Mouse (Mus musculus) testis, adult 2 months (tissue): ENCODE measurements around the gene Rps6kb1. TPM values are rescaled to one million over a fixed set of nuclear protein-coding genes. Genes with fewer than 3 reads are reported as not detected.
"Not testable (repeated sequence)": the region's sequence is repeated elsewhere in the genome, so short reads cannot be mapped to it uniquely, and the experiment has no call there.

Source experiments
- H3K27ac ChIP-seq: fragments of 200-500 bp; 2 replicates; pipeline ENCODE4 v1.5.1; 2012; ENCODE audit warnings: low read depth, low read length; ENCODE audit not compliant: control insufficient read depth, insufficient read depth
- H3K27me3 ChIP-seq: fragments of 200-500 bp; 2 replicates; pipeline ENCODE4 v1.6.1; 2012; ENCODE audit warnings: mild to moderate bottlenecking, low read length, moderate library complexity; ENCODE audit not compliant: control insufficient read depth, insufficient read depth
- H3K36me3 ChIP-seq: fragments of 200-500 bp; 2 replicates; pipeline ENCODE4 v1.6.1; 2012; ENCODE audit warnings: mild to moderate bottlenecking, low read length; ENCODE audit not compliant: control insufficient read depth, insufficient read depth
- H3K4me1 ChIP-seq: fragments of 200-500 bp; 2 replicates; pipeline ENCODE4 v1.6.1; 2012; ENCODE audit warnings: low read length; ENCODE audit not compliant: control insufficient read depth, insufficient read depth
- H3K4me3 ChIP-seq: fragments of 200-500 bp; 2 replicates; pipeline ENCODE4 v1.5.1; 2012; ENCODE audit warnings: low read depth, mild to moderate bottlenecking, low read length, moderate library complexity, mixed read lengths; ENCODE audit not compliant: control insufficient read depth
- CTCF ChIP-seq: fragments of 200-500 bp; IDR thresholded peaks from 2 replicates; pipeline ENCODE4 v1.5.1; 2012; ENCODE audit warnings: low read depth, mild to moderate bottlenecking, inconsistent platforms, low read length, moderate library complexity; ENCODE audit not compliant: control insufficient read depth, insufficient read depth, insufficient replicate concordance
- POLR2A ChIP-seq: fragments of 200-500 bp; IDR thresholded peaks from 2 replicates; pipeline ENCODE4 v1.6.1; 2012; ENCODE audit warnings: low read depth, mild to moderate bottlenecking, inconsistent platforms, low read length, moderate library complexity; ENCODE audit not compliant: control insufficient read depth
- polyA plus RNA-seq: library from polyadenylated mRNA; depleted of rRNA; stranded (reverse); fragments of >200 nt; gene quantifications from 2 replicates; pipeline ENCODE4 v1.2.3, GENCODE M21; 2012

The Rps6kb1 gene
- polyA plus RNA-seq, 1 experiment = 4.1 TPM

DNA sequence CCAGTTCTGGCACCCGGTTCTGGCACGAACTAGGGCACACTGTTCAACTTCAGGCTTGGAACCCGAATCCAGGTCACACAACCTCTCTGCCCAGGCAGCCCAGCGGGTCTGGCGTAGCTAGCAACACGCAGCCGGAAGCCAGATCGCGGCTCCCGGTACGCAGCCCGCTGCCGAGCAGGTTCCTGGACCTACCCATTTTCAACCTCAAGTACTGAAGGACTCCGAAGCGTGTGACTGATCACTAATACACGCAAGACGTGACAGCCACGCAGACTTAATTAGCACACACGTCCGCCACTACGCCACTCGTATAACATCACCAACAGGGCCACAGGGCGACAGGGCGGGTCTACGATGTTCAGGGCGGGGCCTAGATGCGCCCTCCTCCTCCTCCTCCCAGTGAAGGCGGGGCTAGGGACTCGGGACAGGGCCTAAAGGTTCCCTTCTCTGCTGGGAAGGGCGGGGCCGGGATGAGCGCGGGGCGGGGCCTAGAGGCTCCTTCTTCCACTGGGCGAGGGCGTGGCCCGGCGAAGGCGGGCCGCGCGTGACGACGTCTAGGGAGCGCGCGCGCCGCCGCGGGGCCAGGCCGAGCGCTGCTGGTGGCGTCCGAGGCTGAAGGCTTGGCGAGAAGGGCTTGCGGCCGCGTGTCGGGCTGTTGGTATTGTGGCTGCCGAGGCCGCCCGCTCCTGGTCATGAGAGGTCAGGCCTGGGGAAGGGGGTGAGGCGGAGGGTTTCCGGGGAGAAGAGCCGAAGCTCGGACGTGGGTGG, 60.3 kb downstream of the Rps6kb1 start, which contains the start of gene Rnft1:
Gene Rnft1 (plus strand): TSS at position 557 of the 768 bp plus-strand sequence.
- TF ChIP-seq CTCF (no peak), POLR2A (peak; percentile 93)
- peak within 1 kb of the TSS; percentile 91 for H3K27ac ChIP-seq
- H3K27me3 ChIP-seq = no peaks in the 10 kb centered on the region
- H3K4me1 ChIP-seq = peaks cover 6% of the 10 kb centered on the region
- H3K36me3 ChIP-seq = peaks cover 1% of the 10 kb centered on the region
- peak within 1 kb of the TSS; percentile 91 for H3K4me3 ChIP-seq

DNA sequence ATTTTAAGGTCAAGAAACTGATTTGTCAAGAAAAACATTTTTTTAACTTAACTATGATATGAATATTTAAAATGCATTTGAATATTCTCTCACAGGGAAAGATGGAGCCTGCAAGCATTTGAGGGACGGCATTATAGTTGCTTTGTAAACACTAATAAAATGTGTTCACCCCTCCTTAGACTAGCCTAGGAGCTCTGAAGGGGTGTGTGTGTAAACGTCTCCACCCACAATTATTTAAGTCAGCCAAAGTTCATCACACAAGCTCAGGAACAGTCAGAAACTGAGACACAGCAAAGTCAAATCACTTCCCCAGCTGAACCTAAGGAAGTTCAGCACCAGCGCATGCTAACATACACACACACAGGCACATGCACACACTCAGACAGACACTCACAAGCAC, 71.0 kb downstream of the Rps6kb1 start:
- no peaks in the 10 kb centered on the region for H3K36me3 ChIP-seq
- H3K27me3 ChIP-seq = no peaks in the 10 kb centered on the region
- H3K4me3 ChIP-seq = no peak overlapping the region
- H3K27ac ChIP-seq = no peak overlapping the region
- no peak for TF ChIP-seq CTCF
- no peak for TF ChIP-seq POLR2A
- no peaks in the 10 kb centered on the region for H3K4me1 ChIP-seq

DNA sequence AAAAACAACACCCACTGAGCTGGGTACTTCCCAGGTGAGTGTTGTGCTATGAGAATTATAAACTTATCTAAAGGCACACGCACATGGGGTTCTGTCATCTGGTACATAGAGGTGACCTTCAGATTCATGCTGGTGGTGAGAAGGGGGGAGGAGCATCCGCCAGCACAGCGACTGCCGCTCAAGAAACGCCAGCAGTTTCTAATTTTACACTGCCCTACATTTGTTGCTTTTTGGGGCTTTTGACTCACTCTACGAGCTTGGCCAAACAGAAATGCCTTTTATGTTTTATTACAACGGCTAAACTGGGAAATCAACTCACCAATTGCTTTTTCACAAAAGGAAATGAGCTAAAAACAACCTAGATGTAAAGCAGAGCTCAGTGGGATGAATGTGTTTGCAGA, 71.8 kb downstream of the Rps6kb1 start:
- Histone ChIP-seq H3K36me3 (no peaks in the 10 kb centered on the region), H3K27ac (peak overlapping the region; percentile 11; the same call in 1 of the 2 replicates), H3K27me3 (no peaks in the 10 kb centered on the region), H3K4me3 (no peak overlapping the region), H3K4me1 (no peaks in the 10 kb centered on the region)
- no peak for TF ChIP-seq POLR2A
- no peak for TF ChIP-seq CTCF

DNA sequence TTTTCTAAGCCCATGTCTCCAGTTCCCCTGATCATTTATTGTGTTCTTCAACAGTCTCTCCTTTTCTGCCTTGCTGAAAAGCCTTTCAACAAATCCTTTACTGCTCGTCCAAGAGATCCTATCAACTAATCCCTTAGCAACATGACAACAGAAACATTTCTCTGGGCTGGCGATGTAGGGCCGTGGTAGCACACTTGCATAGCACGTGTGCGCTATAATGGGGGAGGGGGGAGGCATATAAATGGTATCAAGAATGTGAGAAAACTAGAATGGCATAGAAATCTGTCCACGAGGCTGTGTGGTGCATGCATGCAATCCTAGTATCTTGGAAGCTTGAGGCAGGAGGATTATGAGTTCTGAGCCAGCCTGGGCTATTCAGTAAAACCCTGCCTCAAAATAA, 72.8 kb downstream of the Rps6kb1 start:
- no peaks in the 10 kb centered on the region for H3K27me3 ChIP-seq
- H3K4me3 ChIP-seq = no peak overlapping the region
- no peak overlapping the region for H3K27ac ChIP-seq
- H3K36me3 ChIP-seq = no peaks in the 10 kb centered on the region
- no peaks in the 10 kb centered on the region for H3K4me1 ChIP-seq
- TF ChIP-seq CTCF (no peak), POLR2A (no peak)

DNA sequence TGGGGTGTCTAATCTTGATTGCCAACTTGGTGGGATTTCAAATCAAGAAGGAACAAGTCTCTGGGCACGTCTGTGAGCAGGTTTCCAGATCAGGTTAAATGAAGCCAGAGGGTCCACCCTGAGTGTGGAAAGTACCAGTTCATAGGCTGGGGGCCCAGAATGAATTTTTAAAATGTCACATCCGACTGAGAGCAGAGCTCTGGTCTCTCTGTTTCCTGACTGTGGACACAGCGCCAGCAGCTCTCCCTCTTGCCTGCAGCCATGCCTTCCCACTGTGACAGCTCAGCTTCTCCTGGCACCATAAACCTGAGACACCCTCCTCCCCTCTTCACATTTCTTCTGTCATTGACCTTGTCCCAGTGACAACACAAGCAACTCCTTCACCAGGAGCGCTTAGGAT, 75.6 kb downstream of the Rps6kb1 start:
- no peak overlapping the region for H3K27ac ChIP-seq

DNA sequence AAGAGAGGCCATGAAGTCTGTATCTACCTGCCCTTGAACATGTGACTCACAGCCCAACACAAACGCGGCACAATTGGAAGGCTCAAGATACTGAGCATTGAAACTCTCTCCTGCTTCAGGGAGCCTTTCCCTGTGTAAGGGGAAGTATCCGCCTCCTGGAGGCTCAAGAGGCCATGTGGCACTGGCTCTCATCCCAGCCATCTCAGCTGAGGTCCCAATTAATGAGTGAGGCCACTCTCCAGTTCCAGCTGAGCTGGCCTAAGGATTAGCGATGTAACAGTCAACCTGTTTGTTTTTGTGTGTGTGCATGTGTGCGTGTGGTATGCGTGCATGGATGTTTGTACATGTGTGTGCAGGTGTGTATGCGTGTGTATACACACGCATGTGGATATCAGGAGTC, 76.3 kb downstream of the Rps6kb1 start:
- Histone ChIP-seq H3K4me3 (no peak overlapping the region), H3K36me3 (no peaks in the 10 kb centered on the region), H3K4me1 (no peaks in the 10 kb centered on the region), H3K27me3 (no peaks in the 10 kb centered on the region), H3K27ac (no peak overlapping the region)
- TF ChIP-seq CTCF (no peak), POLR2A (no peak)

More for the DNA sequence above, 75.6 kb downstream of the Rps6kb1 start:
- H3K36me3 ChIP-seq = no peaks in the 10 kb centered on the region
- TF ChIP-seq CTCF (no peak), POLR2A (no peak)
- no peaks in the 10 kb centered on the region for H3K4me1 ChIP-seq
- no peak overlapping the region for H3K4me3 ChIP-seq
- H3K27me3 ChIP-seq = no peaks in the 10 kb centered on the region

DNA sequence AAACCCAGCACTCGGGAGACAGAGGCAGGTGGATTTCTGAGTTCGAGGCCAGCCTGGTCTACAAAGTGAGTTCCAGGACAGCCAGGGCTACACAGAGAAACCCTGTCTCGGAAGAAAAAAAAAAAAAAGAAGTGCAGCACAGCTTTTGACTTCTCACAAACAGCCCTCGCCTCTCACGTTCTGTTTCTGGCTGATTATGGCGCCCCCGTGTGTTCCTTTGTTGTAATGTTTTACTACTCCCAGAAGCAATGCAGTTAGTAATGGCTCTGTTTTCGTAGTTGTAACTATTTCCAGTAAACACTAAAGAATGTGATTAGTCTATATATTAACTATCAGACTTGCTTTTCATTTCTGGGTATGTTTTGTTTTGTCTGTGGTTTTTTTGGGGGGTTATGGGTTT, 80.3 kb downstream of the Rps6kb1 start:
- H3K36me3 ChIP-seq, H3K4me3 ChIP-seq: not testable (repeated sequence)

DNA sequence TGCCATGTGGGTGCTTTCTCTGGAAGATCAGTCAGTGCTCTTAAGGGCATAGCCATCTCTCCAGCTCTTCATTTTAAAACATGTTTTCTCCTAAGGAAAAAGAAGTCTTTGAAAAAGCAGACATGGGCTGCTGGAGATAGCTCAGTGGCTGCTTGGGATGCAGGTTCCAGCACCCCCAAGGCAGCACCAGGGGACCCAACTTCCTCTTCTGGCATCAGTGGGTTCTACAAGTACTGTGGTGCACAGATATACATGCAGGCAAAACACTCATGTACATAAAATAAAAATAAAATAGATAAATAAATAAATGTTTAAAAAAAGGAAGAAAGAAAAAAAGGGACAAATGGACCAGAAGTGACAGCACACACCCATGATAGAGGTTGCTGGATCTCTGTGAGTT, 82.0 kb downstream of the Rps6kb1 start:
- H3K27ac ChIP-seq = no peak overlapping the region
- H3K4me1 ChIP-seq = peaks cover 2% of the 10 kb centered on the region
- no peak overlapping the region for H3K4me3 ChIP-seq
- H3K36me3 ChIP-seq = no peaks in the 10 kb centered on the region
- TF ChIP-seq CTCF (no peak), POLR2A (no peak)
- no peaks in the 10 kb centered on the region for H3K27me3 ChIP-seq

More for the DNA sequence above, 80.3 kb downstream of the Rps6kb1 start:
- H3K27ac ChIP-seq, H3K27me3 ChIP-seq, H3K4me1 ChIP-seq: not testable (repeated sequence)
- TF ChIP-seq CTCF = peak; percentile 23; the same call in 1 of the 2 replicates
